Mouse (Mus musculus) lung, adult 18-20 months (tissue): Measurements from ENCODE around the gene Tnfrsf9.
"Not testable (repeated sequence)": the region's sequence is repeated elsewhere in the genome, so short reads cannot be mapped to it uniquely, and the experiment has no call there.

Experiments
- DNase-seq, 2 experiments: peaks; one replicate each; pipeline ENCODE4 v3.0.0; 2022; ENCODE audit warnings: mixed read lengths in 2 of 2

Gene Tnfrsf9

DNA sequence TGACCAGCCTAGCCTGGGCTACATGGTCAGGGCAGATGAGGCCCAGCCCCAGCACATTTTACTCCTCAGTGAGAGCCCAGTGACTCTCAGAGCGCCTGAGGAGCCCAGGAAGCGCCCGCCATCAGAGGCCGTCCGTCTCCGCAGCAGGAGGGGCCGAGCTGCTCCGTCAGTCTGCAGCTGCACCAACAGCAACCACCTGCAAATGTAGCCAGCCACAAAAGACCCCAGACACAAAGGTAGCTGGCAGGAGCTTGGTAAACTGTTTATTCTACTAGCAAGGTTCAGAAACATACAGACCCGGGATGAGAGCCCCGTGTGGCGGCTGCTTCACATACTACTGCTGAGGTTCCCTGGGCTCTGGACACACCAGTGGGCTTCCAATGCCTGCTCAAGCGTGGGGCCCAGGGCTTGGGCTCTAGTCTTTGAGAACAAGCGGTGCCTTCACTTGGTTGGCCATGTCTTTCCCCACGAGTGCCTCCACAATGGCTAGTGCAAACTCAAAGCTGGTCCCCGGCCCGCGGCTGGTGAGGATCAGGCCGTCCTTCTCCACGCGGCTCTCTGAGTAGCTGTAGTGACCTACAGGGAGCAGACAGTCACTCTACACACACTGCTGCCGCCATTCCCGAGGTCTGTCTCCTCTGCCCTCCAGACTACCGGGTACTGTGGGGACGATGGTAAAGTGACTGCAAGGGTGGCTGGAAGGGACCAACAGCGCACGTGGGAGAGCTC is 17.3 kb upstream of the Tnfrsf9 start:
- DNase-seq = no peak

DNA sequence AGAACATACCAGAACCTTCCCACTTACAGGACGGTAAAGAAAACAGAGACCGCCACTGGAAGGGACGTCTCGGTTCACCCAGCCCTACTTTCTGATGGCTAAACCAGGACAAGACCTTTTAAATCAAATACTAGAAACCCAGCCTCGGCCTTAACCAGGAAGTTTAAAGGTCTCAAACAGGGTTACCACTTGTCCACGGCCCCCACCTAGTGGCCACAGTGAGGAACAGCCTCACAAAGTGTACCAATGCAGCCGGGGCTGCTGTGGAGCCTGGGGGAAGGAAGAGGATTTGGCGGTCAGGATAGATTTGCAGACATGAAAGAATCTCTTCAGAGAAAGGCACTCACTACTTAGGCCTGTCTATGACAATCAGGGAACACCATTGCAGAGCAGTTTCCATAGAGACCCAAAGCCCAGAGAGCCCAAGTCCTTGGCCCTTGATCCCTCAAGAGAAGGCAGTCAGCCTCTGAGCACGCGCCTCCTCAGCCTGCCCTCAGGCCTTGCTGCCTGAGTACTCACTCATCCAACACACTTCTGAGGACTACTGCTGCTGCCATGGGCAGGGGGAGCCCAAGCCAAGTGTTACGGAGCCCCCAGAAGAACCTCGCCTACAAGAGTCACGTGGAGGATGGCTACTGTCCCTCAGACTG is 15.5 kb upstream of the Tnfrsf9 start:
- peak; percentile 69 to 71 for DNase-seq

DNA sequence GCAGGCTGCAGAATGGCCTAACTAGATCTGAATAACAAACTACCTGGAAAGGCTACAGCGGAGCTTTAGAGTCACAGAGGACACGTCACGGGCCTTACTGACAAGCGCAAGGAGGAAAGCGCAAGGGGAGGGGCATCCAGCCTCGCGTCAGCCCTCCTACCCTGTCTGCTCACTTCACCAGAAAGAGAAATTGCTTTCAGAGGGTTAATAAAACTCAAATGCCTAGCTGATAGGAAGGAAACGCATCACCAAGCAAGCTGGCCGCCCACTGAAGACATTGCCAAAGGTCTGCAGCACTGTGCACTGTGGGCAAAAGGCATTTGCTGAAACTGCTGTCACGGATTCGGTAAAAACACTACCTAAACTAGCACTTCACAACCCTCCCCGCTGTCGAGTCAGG is 13.9 kb upstream of the Tnfrsf9 start:
- no peak for DNase-seq

DNA sequence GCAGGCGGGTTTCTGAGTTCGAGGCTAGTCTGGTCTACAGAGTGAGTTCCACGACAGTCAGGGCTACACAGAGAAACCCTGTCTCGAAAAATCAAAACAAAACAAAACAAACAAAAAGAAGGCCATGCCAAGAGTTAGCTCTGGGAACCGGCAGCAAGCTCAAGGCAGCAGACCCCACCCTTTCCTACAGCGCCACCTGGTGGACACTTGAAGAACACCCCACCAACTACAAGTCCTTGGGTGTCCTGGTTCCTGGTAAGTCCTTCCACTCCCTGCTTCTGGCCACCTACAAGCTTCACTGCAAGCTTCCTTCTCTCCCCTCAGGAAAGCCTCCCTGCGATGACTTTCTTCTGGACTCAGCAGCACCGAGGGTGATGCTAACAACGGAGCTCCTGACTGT is 12.7 kb upstream of the Tnfrsf9 start:
- peak; percentile 78 to 83 for DNase-seq

DNA sequence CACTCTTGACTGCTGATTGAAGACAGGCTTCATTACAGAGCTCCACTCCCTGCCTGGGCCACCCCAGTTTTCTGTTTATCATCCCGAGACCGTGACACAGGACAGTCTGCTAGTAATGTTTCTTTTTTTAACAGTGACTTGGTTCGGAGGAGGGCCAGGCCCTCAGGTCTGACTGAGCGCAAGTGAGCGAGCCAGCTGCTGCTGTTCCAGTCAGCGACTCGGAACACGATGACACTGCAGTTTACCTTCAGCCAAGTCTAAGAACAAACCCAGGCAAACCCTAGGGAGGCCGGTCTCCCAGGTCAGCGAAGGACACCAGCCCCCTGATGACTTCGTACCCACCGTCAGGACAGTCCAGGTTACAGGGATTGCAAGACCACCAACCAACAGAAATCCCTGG is 12.3 kb upstream of the Tnfrsf9 start:
- peak in 1 of 2 experiments; percentile 13 for DNase-seq

DNA sequence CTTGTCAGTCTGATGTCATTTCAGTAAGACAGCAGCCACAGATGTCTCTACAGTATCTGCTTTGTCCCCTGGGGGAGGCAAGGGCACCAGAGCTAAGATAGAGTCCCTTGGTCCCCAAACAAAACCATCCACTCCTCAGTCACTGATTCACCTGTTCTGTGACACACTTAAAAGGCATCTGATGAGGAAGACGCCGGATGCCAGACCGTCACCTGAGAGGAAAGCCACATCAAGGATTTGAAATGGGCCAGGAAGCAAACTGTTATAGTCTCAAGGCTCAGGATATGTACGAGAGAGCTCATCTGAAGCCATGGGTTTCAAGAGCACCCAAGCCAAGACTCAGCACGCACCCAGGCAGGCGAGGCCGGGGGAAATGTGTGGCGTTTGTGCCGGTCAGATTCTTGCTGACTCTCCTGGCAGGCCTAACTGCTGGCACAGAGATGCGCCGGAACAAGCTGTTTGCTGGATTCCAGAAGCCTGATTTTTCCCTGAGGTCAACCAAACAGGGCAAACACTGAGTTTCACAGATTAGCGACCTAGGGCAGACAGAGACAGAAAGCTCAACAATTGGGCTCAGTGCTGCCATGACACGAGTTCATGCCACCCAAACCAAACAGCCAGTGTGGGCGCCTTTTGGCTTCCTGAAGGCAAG is 11.1 kb upstream of the Tnfrsf9 start:
- DNase-seq = no peak

DNA sequence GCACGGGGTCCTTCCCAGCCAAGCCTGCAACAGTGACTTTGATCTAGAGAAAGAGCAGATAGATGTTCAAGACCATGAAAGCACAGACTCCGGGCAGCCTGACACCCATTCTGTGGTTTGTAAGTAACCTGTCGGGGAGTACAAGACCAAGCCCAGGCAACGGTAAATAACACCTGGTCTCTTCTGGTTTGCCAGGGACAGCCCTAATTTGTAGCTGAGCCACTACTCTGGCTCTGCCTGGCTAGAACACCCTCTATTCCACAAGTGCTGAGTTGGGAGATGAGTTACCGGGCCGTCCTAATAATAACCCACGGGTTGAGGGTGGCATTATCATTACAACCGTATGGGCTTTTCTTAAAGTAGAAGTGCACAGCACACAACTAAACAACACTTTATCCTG is 7.3 kb upstream of the Tnfrsf9 start:
- DNase-seq = no peak

DNA sequence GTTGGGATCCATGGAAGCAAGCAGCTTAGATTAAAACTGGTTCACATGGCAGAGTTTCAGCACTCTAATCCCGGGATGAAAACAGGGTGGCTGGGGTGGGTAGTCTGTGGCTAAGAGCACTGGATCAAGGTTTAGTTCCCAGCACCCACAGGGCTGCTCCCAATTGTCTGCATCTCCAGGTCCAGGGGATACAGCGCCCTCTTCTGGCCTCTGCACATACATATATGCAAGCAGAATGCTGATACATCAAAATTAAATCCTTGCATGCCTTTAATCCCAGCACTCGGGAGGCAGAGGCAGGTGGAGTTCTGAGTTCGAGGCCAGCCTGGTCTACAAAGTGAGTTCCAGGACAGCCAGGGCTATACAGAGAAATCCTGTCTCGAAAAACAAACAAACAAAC is 5.8 kb upstream of the Tnfrsf9 start:
- not testable (repeated sequence) for DNase-seq

DNA sequence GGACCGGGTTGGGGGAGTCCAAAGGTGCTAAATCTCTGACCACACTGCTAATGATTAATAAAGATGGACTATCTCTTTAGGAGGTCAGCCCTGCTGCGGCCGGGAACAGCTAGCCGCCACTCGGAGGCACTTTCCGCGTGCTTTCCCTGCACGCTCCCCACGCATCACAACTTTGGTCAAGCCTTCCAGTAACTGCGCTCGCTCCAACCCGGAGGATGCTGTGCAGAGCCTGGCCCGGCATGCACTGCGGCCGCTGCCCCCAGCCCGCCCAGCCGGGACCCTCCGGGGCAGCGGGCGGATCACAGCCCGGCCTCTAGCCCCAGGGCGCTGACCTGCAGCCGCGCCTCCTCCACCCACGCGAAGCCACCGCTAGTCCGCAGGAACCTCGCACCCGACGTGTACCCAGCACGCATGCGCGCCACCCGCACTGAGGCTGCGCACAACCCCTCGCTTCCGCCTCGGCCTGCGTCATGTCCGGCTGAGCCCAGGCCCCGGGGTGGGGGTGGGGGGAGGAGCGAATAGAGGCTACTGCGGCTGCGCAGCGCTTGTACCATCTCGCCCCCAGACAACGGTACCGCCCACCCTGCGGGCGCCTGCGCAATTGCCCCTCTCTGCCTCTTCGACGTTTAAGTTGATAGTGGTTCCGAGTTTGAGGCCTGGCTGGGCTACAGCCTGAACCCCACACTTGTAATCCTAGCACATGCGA is 4.8 kb upstream of the Tnfrsf9 start:
- DNase-seq = peak; percentile 97 to 99

DNA sequence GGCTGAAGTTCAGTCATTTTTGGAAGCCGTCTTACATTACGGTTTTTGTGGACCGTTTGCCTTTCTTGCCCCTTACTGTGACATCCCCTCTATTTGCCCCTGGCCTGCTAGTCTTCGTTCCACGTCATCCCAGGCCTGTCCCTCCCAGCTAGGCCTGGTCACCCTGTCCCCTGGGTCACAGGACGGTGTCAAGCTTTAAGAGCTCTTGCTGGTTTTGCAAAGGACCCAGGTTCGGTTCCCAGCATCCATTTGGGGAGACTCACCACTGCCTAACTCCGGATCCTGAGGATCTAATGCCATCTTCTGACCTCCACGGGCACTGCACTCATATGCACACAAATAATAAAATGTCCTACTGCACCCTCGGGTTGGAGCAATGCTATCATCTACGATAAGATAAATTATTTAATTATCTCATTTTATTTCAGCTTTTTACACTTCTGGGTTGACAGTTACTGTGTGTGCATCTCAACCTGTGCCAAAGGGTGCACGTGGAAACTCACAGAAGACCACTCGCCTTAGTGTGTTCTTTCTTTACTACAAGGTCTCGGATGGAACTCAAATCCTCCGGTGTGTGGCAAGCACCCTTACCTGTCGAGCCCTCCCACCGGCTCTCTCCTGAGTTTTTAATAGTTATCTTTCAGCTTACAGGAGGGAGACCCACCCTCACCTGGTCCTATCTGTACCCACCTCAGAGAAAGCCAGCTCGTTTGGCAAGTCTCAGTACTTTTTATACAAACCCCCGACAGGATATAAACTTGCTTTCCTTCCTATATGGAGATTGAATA is 4.0 kb upstream of the Tnfrsf9 start:
- no peak for DNase-seq

DNA sequence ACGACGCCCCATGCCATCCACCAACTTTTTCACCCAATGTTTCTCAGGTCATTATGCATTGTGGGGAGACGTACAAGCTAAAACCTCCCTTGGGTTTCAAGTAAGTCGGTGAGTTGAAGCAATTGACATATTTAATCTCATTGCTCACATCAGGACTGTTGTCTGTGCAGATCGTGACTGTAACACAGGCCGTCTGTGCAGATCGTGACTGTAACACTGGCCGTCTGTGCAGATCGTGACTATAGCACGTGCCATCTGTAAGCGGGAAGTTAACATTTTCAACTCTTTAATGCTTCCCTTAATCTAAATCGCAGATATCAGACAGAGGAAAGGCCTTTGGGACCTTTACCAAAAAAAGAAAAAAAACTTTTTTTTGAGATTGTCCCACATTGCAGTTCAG is 619 bp upstream of the Tnfrsf9 start:
- DNase-seq = no peak

DNA sequence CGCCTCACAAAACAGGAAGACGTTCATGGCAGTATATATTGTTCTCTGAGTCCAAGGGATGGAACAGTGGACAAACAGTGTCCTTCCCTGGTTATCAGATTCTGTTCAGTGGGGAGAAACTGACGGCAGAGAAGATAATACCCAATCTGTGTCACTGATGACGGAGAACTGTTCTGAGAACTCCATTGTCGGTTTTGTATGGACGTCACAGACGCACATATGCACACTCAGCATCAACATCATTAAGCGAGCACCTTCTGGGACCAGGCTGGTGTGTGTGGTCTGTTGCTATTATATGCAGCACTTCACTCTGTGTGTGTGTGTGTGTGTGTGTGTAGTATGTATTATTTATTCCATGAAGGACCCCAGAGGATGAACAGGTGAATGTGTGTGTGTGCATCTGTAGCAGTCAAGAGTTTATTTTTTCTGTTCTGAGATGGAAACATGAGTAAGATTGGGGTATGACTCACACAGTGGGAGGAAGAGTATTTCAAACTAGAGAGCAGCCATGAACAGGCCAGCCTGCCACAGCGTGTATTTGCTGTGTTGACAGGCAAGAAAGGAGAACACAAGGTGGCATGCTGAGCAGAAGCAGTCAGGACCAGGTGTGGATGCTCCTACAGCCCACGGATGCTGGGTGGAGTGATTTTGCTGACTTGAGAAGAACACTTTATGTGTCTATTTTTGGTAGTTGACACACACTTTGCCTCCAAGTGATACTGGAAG is 982 bp downstream of the Tnfrsf9 start:
- no peak for DNase-seq

DNA sequence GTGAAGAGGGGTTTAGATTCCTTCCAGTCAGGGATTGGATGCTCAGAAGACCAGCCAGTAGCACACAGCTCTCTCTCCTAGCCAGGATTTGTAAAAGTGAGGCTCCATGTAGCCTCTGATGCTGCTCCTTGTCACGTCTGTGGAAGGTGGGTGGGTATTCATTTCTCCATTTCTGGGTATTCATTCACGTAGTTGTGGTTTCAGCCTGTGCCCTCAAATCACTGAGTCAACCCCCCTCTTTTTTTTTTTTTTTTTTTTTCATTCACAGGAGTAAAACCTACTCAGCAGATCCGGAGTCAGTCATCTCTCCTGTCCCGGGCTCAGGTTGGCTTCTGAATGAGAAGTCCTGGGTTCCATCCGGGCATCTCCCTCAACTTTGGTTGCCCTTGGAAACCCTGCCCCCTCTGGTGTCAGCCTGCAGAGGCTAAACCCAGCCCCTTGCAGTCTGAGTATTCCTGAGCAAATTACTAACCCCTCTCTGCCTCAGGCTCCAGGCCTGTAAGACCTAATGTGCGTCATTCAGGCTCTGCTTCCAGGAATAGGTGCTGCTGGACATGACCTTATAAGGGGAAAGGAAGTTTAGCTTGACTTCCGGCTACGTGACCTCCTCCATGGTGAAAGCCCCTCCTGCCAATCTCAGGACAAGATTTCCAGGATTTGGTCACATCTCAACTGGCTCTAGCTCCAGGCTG is 3.1 kb downstream of the Tnfrsf9 start:
- DNase-seq = no peak

DNA sequence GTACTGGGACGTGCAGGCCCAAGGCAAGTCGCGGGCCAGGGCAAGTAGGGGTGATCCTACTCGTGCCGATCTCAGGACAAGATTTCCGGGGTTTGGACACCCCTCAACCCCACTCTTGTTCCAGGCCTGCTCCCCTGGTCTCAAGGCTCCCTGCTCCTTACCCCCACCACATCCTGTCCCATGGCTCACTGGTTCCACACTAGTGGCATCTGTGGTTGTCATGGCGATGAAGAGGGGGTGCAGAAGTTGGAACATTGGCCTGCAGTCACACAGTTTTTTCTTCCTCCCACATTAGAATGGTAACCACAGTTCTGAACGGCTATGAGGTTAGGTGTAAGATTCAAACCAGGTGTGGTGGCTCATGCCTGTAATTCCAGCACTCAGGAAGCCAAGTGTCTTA is 6.8 kb downstream of the Tnfrsf9 start:
- no peak for DNase-seq

DNA sequence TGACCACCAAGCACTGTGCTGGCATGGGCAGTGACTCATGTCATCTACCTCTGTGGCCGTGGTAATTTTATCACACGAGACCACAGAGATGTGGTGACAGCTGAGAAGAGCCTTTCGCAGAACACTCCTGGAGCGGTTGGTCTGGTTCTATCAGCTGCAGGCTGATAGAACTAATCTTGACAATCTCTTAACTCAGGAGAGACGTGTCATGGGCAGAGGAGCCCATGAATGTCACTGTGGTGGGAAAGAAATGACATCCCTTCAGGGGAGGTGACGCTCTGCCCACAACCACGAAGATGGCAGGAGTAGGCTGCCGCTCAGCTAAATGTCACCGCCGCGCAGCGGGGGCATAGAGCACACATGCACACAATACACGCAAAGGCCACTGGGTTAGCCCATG is 9.9 kb downstream of the Tnfrsf9 start:
- DNase-seq = no peak

DNA sequence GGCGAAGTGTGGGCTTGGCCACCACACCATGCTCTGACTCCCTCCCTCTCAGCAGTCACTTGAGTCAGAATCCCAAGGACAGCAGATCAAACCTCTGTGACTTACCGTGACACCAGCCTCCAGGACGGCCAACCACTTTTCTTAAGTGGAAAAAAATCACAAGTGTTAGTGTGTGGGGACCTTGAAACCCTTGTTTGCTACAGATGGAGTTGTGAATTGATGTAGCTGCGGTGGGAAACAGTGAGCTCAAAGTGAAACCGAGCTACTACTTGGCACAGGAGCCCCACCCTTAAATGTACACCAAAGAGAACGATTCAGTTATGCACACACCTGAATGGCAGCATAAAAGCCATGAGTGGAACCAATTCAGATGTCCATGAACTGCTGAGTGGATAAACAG is 10.6 kb downstream of the Tnfrsf9 start:
- no peak for DNase-seq

DNA sequence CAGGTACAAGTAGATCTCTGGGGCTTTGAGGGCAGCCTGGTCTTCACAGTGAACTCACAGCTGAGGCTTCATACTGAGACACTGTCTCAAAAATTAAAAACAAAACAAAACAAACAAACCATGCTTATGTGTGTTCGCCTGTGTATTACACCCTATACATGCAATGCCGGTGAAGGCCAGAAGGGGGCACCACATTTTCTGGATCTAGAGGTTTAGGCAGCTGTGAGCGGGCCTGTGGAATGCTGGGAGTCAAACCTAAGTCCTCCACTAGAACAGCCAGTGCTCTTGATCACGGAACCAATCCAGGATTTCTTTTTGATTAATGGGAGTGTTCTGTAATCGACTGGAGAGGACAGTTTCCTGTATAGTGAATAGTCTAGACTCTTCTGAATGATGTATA is 11.6 kb downstream of the Tnfrsf9 start:
- no peak for DNase-seq

DNA sequence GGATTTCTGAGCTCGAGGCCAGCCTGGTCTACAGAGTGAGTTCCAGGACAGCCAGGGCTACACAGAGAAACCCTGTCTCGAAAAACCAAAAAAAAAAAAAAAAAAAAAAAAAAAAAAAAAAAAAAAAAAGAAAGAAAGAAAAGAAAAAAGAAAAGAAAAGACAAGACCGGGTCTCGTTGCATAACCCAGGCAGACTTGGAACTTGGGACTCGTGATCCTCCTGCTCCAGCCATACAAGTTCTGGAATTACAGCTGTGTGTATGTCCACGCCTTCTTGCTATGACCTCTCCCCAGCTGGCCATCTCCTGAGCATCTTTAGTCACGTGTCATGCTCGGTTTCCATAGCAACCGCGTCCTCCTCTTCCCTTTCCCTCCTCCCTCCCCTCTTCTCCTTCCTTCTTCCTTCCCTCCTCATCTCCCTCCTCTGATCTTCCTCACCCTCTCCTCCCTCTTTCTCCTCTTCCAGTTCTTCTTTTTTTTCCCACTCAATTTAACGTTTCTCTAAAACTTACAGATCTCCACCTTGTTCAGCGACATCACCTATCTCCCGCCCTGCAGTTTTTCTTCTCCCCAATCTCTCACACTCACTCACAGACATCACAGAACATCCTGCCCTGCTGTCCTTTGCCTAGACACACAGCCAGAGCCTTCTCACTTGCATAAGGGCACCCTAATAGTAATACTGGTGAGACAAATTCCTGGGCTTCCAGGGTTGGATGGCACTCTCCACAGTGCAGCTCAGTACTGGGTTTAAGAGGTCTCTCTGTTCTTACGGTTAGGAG is 12.8 kb downstream of the Tnfrsf9 start:
- DNase-seq = no peak

DNA sequence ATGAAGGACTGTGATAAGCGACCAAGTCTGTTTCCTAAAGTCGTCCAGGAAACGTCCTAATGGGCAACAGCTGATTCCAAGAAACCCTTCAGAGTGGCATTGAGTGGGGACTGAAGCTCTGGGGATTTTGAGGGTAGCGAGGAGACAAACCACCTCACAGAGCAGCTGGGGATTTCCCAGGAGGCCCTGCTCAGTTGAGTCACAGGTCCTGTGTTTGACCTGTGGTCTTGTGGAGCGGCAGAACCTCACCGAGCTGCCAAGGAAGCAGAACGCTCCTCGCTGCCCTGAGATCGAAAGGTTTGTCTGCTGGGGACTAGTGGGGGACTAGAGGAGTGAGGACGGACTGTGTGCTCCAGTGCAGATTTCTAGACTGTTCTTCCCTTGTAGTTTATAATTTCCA is 13.4 kb downstream of the Tnfrsf9 start:
- no peak for DNase-seq

DNA sequence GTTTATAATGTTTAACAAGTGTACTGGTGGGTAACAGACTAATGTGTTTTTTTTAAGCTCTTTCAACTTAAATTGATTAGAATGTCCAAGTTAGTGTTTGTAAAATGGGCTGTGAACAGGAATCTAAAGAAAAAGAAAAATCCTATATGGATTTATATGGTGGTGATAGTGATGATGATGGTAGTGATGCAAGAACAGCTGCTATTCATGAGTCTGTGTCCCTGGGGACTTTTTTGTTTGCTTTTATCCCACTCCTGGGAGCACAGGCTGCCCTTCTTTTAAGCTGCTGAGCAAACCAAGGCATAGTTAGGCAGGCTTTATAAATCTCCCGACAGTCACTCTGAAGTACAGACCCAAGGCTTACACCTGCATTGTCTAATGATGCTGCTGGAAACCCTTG is 19.1 kb downstream of the Tnfrsf9 start:
- no peak for DNase-seq
